Mouse (Mus musculus): ENCODE measurements at regions not wholly inside any gene's neighbourhood (a gene's known extent, or its start where the extent isn't known, plus 50 kb on each side); places are given as distances from the start of the nearest gene placed in this dataset.
A peak's percentile ranks its signal among the peaks of the same experiment; 100 is the strongest.
"Not testable (repeated sequence)": the region's sequence is repeated elsewhere in the genome, so short reads cannot be mapped to it uniquely, and the experiment has no call there.

GRCm38 (mm10) chr1:141246125-141246524 is 1000.2 kb downstream of the Kcnt2 start:
- not testable (repeated sequence) for DNase-seq

DNA sequence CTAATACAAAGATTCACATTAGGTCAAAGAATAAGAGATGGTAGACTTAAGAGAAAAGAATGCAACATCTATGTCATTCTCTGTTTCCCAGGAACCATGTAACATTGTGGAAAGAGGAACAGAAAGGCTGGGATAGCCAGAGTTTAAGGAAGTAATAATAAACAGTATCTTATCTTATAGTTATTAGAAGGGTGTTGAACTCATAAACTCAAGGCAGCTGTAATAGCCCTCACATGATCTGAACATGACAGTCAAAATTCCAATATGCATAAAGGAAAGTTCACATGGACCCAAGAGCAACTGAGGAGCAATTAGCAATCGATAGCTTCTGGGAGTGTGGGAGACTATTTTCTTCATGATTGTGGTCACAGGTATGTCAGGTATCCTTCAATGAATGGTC is 1028.8 kb downstream of the Kcnt2 start:
- no peak for DNase-seq

- DNase-seq = no peak
Measured at GRCm38 (mm10) chr1:141281513-141281912, 1035.6 kb downstream of the Kcnt2 start.

- no peak for DNase-seq
Measured at GRCm38 (mm10) chr1:141322968-141323367, 1077.0 kb downstream of the Kcnt2 start.

DNA sequence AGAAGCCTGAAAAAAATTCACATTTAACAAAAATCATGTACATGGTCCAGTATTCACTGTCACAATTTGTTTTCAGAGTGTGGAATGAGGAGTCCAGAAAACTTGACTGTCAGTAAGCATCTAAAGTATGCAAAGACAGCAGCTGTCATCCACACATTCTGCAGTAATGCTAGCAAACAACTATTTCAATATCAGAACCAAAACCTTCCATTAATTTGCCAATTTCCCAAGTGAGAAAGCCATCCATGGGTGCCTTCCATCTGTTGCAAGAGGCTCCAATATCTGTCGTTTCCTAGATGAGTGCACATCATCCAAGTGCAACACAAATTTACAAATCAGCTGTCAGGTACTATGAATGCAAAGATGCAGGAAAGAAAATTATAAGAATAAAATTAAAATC is 1092.1 kb downstream of the Kcnt2 start:
- no peak for DNase-seq

DNA sequence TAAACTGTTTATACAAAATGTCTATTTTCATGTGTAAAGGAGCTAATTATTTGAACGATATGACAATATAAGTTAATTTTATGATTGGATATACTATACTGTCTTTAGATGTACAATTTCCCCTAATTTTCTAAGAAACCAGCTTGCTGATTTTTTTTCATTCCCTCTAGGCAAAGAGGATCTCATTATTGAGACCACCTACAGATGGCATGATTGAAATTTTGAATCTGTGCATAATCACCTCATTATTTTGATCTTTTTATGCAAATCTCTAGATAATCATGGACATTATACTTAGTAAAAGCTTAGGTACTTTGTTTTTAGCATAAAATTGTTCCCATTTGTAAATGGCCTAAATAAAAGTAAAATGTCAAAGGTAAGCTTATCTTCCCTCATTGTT is 1123.5 kb downstream of the Kcnt2 start:
- DNase-seq = no peak

- DNase-seq = no peak
Measured at GRCm38 (mm10) chr1:141375966-141376365, 1130.0 kb downstream of the Kcnt2 start.

DNA sequence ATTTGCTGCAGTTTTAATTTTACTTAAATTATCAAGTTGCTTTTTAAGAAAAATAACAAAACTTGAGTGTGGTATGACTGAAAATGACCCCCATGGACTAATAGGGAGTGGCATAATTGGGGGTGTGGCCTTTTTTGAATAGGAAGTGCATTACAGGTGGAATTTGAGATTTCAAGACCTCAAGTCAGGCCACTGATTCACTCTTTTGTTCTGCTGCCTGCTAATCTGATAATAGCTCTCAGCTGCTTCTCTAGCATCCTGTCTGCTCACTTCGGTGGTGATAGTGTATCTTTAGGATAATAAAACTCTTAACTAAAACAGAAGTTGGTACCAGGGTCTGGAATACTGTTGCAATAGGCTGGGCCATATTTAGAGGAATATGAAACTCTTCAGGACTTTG is 1155.4 kb downstream of the Kcnt2 start:
- DNase-seq = no peak

DNA sequence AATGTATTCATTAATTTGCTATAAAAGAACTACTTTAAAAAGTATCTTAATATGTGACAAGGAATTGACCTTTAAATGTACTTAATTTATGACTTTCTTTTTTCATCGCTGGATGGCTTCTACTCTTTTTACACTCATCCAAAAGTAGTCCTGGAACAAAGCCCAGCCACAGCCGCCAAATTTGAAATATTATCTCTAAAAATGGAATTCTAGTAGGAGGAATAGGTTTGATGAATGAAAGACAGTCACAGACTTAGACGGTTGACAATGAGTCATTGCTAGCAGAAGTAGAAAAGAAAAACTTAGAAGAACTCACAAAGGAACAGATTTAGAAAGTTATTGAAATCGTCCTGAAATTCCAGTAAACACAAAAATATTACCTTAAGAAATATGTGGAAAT is 1183.7 kb downstream of the Kcnt2 start:
- DNase-seq = peak; percentile 69

DNA sequence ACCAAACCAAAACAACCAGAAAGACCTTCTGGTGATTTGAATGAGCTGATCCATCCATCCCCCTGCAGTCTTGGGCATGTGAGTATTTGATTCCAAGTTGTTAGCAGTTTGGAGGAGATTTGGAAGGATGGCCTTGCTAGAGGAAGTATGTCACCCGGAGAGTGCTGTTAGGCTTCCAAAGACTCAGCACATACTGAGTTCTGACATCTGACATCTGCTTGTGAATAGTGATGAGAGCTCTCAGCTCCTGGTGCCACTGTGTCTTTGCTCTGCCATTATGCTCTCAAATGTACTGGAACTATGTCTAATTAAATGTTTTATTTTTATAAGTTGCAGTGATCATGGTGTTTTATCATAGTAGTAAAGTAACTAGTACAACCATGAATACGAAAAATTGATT is 1184.2 kb downstream of the Kcnt2 start:
- no peak for DNase-seq

DNA sequence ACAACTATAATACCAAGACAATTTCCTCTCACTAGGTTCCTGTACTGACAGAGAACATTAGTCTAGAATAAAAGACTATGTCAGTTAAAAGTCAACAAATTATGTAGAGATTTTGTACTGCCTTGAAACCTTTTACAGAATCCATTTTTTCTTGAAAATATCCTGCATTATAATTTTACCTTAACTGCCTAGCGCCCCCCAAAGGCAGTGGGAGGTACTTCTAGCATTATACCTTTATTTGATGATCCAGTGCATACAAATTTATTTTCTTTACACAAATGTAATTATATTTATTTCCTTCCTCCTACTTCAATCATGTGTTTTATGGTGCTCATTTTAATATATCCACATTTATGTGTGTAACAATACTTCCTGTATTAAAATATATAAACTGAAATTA is 1189.5 kb downstream of the Kcnt2 start:
- no peak for DNase-seq

GRCm38 (mm10) chr1:141440234-141440633 is 1194.3 kb downstream of the Kcnt2 start:
- DNase-seq = no peak

DNA sequence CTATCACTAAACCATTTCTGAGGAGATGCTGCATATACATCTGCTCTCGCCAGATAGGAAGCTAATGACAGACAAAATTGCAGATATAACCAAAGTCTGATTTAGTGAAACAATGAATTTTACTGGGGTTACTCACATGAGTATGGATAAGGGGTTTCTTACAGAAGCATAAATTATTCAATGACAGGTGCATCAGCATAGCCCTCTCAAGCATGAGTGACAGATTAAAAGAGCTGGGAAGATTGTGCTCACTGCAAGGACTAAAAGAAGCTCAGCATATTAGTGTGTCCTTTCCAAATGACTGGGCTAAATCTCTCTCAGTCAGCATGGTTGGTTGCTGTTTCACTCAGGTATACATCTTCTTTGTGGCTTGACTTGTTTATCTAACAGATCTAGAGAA is 1205.0 kb downstream of the Kcnt2 start:
- DNase-seq = no peak

GRCm38 (mm10) chr1:141464576-141464975 is 1218.6 kb downstream of the Kcnt2 start:
- peak; percentile 52 for DNase-seq
